Mouse (Mus musculus): ENCODE measurements around the gene Cdkl1. TPM values are rescaled to one million over a fixed set of nuclear protein-coding genes. Genes with fewer than 3 reads are reported as not detected.

Gene Cdkl1
- polyA plus RNA-seq, 1 experiment = 2.5 TPM

DNA sequence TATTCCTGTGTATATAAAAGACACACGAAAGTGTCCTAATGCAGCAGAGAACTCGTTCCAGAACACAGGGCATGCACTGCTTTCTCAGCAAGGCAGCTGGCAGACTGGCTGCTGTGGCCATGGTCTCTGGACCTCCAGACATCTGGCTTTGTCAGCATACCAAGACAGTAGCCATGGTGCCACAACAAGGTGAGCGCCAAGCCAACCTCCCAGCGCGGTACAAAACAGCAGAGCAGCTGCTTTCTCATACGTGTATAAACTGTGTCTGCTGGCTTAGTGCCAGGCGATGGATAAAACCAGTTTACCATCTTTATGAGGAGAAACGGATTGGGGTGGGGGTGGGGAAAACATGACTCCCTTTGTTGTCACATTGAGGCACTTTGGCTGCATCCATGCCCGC, 25.5 kb downstream of the Cdkl1 start:
- no peaks in the 10 kb centered on the region for H3K27me3 ChIP-seq (ENCODE audit: control insufficient read depth, insufficient read depth, low read length)
- TF ChIP-seq POLR2A (IDR thresholded peaks at IDR 0.05; ENCODE audit: control insufficient read depth, extremely low read depth, insufficient read depth, low read length, poor library complexity) (no peak), CTCF (IDR thresholded peaks at IDR 0.05; ENCODE audit: borderline replicate concordance, control insufficient read depth, extremely low read depth, insufficient read depth, low read length, poor library complexity) (no peak)
- no peak overlapping the region for H3K27ac ChIP-seq (ENCODE audit: control insufficient read depth, insufficient read depth, low read length)
- no peaks in the 10 kb centered on the region for H3K4me1 ChIP-seq (replicated peaks; ENCODE audit: control insufficient read depth, insufficient read depth, low read length)
- H3K36me3 ChIP-seq (ENCODE audit: control insufficient read depth, insufficient read depth, low read length) = no peaks in the 10 kb centered on the region
- no peak overlapping the region for H3K4me3 ChIP-seq (ENCODE audit: control insufficient read depth, insufficient read depth, low read length)
- WGBS = 91% methylated on average over 9 of the region's 9 CpGs
- no peak for DNase-seq

DNA sequence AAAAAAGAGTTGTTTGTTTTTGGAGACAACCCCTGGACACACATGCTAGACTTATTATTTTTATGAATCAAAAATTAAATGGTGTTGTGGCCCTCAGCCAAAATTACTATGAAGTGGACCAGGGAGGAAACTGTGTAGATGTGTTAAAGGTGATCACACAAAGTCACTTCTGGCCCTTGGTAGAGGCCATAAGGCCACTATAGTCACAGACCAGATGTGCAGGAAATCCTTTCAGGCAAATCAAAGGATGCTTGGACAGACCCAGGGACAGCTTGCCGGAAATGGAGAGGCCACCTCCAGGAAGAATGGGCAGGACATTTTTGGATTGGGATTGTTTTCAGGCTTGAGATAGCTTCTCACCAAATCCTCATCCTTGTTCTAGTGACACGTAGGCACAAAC, 29.5 kb downstream of the Cdkl1 start:
- no peak overlapping the region for H3K4me3 ChIP-seq (ENCODE audit: control insufficient read depth, insufficient read depth, low read length)
- H3K27ac ChIP-seq (ENCODE audit: control insufficient read depth, insufficient read depth, low read length) = no peak overlapping the region
- H3K4me1 ChIP-seq (replicated peaks; ENCODE audit: control insufficient read depth, insufficient read depth, low read length) = peaks cover 2% of the 10 kb centered on the region; the same call in 1 of the 2 replicates
- H3K36me3 ChIP-seq (ENCODE audit: control insufficient read depth, insufficient read depth, low read length) = no peaks in the 10 kb centered on the region
- no peaks in the 10 kb centered on the region; the same call in 1 of the 2 replicates for H3K27me3 ChIP-seq (ENCODE audit: control insufficient read depth, insufficient read depth, low read length)
- 97% methylated on average over 2 of the region's 2 CpGs for WGBS
- TF ChIP-seq POLR2A (IDR thresholded peaks at IDR 0.05; ENCODE audit: control insufficient read depth, extremely low read depth, insufficient read depth, low read length, poor library complexity) = no peak
- no peak for TF ChIP-seq CTCF (IDR thresholded peaks at IDR 0.05; ENCODE audit: borderline replicate concordance, control insufficient read depth, extremely low read depth, insufficient read depth, low read length, poor library complexity)
- no peak for DNase-seq

DNA sequence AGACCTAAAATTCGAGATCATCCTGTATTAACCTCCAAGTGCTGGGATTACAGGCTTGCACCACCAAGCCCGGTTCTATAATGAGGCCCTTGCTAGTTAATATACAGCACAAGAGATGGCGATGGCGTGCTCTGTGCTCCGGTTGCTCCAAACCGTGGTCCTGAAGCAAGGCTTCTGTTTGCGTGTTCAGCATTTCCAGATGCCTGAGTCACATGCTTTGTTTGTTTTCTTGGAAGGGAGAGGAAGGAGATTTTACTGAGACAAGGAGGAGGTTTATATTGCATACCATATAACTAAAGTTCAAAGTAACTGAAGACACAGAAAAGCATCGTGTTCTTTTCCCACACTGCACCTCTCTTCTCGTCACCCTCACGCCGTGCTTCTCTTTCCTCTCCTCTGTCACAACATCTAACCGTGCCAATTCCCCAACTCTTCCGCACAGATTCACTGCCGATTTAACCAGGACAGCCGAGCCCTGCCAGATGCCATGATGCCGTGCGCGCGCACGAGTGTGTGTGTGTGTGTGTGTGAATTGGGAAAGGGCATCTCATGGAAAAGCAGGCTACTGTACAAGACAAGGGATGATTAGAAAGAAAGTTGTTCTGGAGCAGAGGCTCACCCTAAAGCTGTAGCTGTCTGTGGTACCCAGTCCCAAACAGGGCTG, 30.2 kb downstream of the Cdkl1 start:
- no peak overlapping the region for H3K4me3 ChIP-seq (ENCODE audit: control insufficient read depth, insufficient read depth, low read length)
- 92% methylated on average over 20 of the region's 20 CpGs for WGBS
- TF ChIP-seq CTCF (IDR thresholded peaks at IDR 0.05; ENCODE audit: borderline replicate concordance, control insufficient read depth, extremely low read depth, insufficient read depth, low read length, poor library complexity) (no peak), POLR2A (IDR thresholded peaks at IDR 0.05; ENCODE audit: control insufficient read depth, extremely low read depth, insufficient read depth, low read length, poor library complexity) (no peak)

DNA sequence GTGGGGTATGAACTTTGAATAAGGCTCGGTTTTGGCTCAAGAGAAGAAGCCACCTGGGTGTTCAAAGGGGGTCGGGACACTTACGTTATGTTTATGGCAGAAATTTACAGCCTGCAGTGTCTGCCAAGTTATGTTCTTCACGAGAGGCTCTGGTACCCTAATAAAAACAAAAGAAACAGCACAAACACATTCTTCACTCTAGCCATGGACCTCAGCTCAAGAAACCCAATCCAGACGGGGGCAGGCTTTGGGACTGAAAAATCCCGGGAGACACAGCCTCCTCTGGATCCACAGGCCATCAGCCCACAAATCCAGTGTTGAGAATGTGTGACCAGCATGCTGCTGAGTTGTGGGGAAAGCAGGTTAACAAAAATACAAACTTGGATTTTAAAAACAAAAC, 31.1 kb downstream of the Cdkl1 start:
- no peak overlapping the region for H3K4me3 ChIP-seq (ENCODE audit: control insufficient read depth, insufficient read depth, low read length)
- no peaks in the 10 kb centered on the region for H3K36me3 ChIP-seq (ENCODE audit: control insufficient read depth, insufficient read depth, low read length)
- H3K27me3 ChIP-seq (ENCODE audit: control insufficient read depth, insufficient read depth, low read length) = no peaks in the 10 kb centered on the region; the same call in 1 of the 2 replicates
- H3K4me1 ChIP-seq (replicated peaks; ENCODE audit: control insufficient read depth, insufficient read depth, low read length) = peaks cover 2% of the 10 kb centered on the region; the same call in 1 of the 2 replicates
- WGBS = 92% methylated on average over 6 of the region's 6 CpGs
- no peak for DNase-seq
- TF ChIP-seq CTCF (IDR thresholded peaks at IDR 0.05; ENCODE audit: borderline replicate concordance, control insufficient read depth, extremely low read depth, insufficient read depth, low read length, poor library complexity) (no peak), POLR2A (IDR thresholded peaks at IDR 0.05; ENCODE audit: control insufficient read depth, extremely low read depth, insufficient read depth, low read length, poor library complexity) (no peak)
- no peak overlapping the region for H3K27ac ChIP-seq (ENCODE audit: control insufficient read depth, insufficient read depth, low read length)

More for the DNA sequence above, 30.2 kb downstream of the Cdkl1 start:
- H3K36me3 ChIP-seq (ENCODE audit: control insufficient read depth, insufficient read depth, low read length) = no peaks in the 10 kb centered on the region
- H3K4me1 ChIP-seq (replicated peaks; ENCODE audit: control insufficient read depth, insufficient read depth, low read length) = peaks cover 2% of the 10 kb centered on the region; the same call in 1 of the 2 replicates
- H3K27me3 ChIP-seq (ENCODE audit: control insufficient read depth, insufficient read depth, low read length) = no peaks in the 10 kb centered on the region; the same call in 1 of the 2 replicates
- H3K27ac ChIP-seq (ENCODE audit: control insufficient read depth, insufficient read depth, low read length) = no peak overlapping the region
- DNase-seq = no peak

DNA sequence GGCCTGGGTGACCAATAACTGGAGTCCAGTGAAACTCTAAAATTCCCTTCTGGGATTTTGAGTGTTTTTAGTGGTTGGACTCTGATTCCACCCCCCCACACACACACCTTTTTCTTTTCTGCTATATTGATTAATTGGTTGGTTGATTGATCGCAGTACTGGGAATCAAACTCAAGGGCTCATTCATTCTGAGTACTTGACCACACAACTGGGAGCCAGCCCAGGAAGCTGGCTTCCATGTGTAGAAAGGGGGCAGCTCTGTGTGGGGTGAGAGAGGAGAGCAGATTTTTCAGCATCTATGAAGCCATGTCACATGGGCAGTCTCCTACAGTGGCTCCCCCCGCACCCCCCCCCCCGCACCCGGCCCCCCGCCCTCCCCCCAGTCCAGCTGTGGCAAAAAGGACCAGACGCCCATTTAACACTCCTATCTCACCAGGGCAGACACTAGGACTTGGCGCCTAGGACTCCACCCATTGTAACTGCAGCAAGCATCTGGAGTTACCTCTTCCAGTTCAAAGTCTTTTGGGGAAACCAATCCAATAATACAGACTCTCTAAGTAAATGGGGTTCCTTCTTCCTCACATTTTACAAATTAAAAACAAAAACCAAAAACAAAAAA, 31.7 kb downstream of the Cdkl1 start:
- H3K4me3 ChIP-seq (ENCODE audit: control insufficient read depth, insufficient read depth, low read length) = no peak overlapping the region
- TF ChIP-seq CTCF (IDR thresholded peaks at IDR 0.05; ENCODE audit: borderline replicate concordance, control insufficient read depth, extremely low read depth, insufficient read depth, low read length, poor library complexity) = no peak
- no peak for TF ChIP-seq POLR2A (IDR thresholded peaks at IDR 0.05; ENCODE audit: control insufficient read depth, extremely low read depth, insufficient read depth, low read length, poor library complexity)

DNA sequence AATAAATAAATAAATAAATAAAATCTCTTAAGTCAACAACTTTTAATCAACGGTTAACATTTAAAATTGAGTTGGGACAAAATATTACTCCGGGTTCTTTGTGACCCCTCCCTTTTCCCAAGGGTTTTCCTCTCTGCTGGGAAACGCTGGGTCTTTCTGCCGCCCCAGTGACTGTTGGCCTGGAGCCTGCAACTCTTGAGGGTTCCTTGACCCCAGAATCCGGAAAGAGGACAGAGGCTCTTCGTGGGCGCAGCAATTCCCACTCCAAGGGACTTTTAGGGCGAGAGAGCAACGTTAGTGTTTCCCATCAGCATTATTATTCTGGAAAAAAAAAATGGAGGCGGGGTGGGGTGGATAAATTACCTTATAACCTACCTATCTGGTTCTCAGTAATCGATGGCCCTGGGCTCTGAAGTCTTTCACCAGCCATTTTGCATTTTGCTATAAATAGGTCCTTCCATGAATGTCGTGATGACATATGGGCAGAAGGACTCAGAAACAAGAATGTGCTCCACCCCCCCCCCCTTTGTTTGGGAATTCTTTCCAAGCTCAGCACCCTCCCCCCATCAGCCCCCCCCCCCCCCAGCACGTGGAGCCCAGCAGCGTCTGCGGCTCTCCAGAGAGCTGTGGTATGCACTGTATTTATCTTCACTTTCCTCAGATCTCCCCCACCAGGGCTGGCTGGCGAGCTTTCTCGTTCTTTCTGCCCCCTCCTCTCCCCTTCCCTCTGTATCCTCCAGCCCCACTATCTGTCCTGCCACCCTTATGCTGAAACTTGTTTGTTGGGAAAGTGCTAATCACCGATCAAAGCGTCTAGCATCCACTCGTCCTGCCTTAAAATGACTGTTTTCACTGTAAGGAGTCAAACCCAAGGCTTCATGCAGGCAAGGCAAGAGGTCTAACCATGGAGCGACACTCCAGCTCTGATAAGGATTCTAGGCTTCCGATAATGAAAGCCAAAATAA, 32.6 kb downstream of the Cdkl1 start:
- no peak for DNase-seq
- Histone ChIP-seq H3K4me3 (ENCODE audit: control insufficient read depth, insufficient read depth, low read length) (no peak overlapping the region), H3K27ac (ENCODE audit: control insufficient read depth, insufficient read depth, low read length) (no peak overlapping the region), H3K27me3 (ENCODE audit: control insufficient read depth, insufficient read depth, low read length) (no peaks in the 10 kb centered on the region; the same call in 1 of the 2 replicates), H3K36me3 (ENCODE audit: control insufficient read depth, insufficient read depth, low read length) (no peaks in the 10 kb centered on the region), H3K4me1 (replicated peaks; ENCODE audit: control insufficient read depth, insufficient read depth, low read length) (peaks cover 2% of the 10 kb centered on the region; the same call in 1 of the 2 replicates)
- TF ChIP-seq POLR2A (IDR thresholded peaks at IDR 0.05; ENCODE audit: control insufficient read depth, extremely low read depth, insufficient read depth, low read length, poor library complexity) = no peak
- no peak for TF ChIP-seq CTCF (IDR thresholded peaks at IDR 0.05; ENCODE audit: borderline replicate concordance, control insufficient read depth, extremely low read depth, insufficient read depth, low read length, poor library complexity)
- WGBS = 31% methylated on average over 22 of the region's 22 CpGs

More for the DNA sequence above, 31.7 kb downstream of the Cdkl1 start:
- WGBS = 69% methylated on average over 7 of the region's 7 CpGs
- no peaks in the 10 kb centered on the region; the same call in 1 of the 2 replicates for H3K27me3 ChIP-seq (ENCODE audit: control insufficient read depth, insufficient read depth, low read length)
- no peaks in the 10 kb centered on the region for H3K36me3 ChIP-seq (ENCODE audit: control insufficient read depth, insufficient read depth, low read length)
- peaks cover 2% of the 10 kb centered on the region; the same call in 1 of the 2 replicates for H3K4me1 ChIP-seq (replicated peaks; ENCODE audit: control insufficient read depth, insufficient read depth, low read length)
- no peak overlapping the region for H3K27ac ChIP-seq (ENCODE audit: control insufficient read depth, insufficient read depth, low read length)
- no peak for DNase-seq
